Mouse (Mus musculus): ENCODE measurements around the gene Chm. TPM values are rescaled to one million over a fixed set of nuclear protein-coding genes. Genes with fewer than 3 reads are reported as not detected.

Gene Chm
- 3.7 and 4.9 TPM in 2 replicates for polyA plus RNA-seq (2015; fragmentation: Nextera tagmentation; extraction: Ambion mirVana)

DNA sequence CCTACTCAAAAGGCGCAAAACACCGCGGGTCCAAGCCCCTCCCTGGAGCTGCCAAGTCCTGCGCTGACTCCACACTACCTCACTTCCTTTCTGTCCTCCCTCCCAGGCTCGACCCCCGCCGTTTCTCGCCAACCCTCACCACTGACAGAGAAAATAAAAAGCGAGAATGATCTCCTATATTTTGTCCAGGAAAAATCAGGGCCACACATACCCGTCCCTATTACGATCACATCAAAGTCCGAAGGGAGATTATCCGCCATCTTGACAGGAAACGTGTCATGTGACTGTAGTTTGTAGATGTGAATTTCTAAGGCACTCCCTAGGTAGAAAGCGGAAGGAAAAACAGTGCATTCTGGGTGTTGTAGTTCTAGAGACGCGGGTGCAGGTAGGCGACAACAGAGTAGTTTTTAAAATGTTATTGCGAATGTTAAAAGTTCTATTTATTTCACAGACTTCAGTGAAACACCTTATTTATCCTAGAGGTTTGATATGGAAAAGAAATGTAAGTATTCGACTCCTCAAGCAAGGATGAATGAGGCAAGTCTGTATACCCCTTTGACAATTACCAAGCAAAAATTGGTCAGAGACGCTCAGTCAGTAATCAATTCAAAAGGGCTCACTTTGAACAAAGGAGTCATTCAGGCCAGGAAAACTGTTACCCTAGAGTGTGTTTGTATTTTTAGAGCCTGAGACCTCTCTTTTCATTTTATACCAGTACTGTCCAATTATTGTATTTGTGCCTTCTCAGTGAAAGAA lies at the start of gene Chm:
TSS of gene Chm (minus strand) at position 288 of the 756 bp plus-strand sequence.

MicroRNA genes within 50 kb of the gene (microRNA counts, 519-probe panel; counts per million panel counts)
- microRNA mmu-miR-361, result 4,648 counts per million, percentile 22 among the panel's probes with 10 or more counts

Other genes with a start within 250 kb of the Chm start
- gene Dach2, start 112.0 kb upstream of the Chm start, polyA plus RNA-seq (2015; fragmentation: Nextera tagmentation; extraction: Ambion mirVana), result 0.34 and 0.64 TPM in 2 replicates